Mouse (Mus musculus) E14TG2a.4 (cell line): ENCODE measurements at regions not wholly inside any gene's neighbourhood (a gene's known extent, or its start where the extent isn't known, plus 50 kb on each side); places are given as distances from the start of the nearest gene placed in this dataset.

Experiments
- CTCF ChIP-seq: conservative IDR thresholded peaks from 2 replicates; pipeline ENCODE4 v1.5.1; 2014; ENCODE audit warnings: low read length
- NANOG ChIP-seq: IDR thresholded peaks from 2 replicates; pipeline ENCODE4 v1.6.1; 2014; ENCODE audit warnings: borderline replicate concordance, low read length, mixed read lengths
- POU5F1 ChIP-seq: IDR thresholded peaks from 2 replicates; pipeline ENCODE4 v1.6.1; 2014; ENCODE audit warnings: low read length, borderline replicate concordance

- TF ChIP-seq NANOG (no peak), CTCF (no peak), POU5F1 (no peak)
Observed at GRCm38 (mm10) chr1:63871831-63872230, 102.8 kb upstream of the 4933402D24Rik start.
